Mouse (Mus musculus) MEL (cell line): ENCODE data around the gene Cntn5. TPM values are rescaled to one million over a fixed set of nuclear protein-coding genes. Genes with fewer than 3 reads are reported as not detected.

ENCODE experiments used
- DNase-seq: peaks from one replicate; pipeline ENCODE4 v3.0.0; 2011; ENCODE audit warnings: low read depth, low spot score
- H3K27ac ChIP-seq: 2 replicates; pipeline ENCODE4 v1.5.1; 2012; ENCODE audit warnings: low read depth, mild to moderate bottlenecking, control low read depth, low read length, moderate library complexity; ENCODE audit not compliant: control insufficient read depth
- H3K27me3 ChIP-seq, 2 experiments: fragments of 150-350 bp in 1 of 2; sonication (generic) in 1 of 2; 2 replicates each; pipeline ENCODE4 v1.6.1; 2012; ENCODE audit warnings: low read length in 2 of 2, mild to moderate bottlenecking in 2 of 2, improper control_type of control experiment in 1 of 2, moderate library complexity in 1 of 2; ENCODE audit not compliant: insufficient read depth in 2 of 2, control insufficient read depth in 1 of 2
- H3K36me3 ChIP-seq, 2 experiments: 2 replicates each; pipeline ENCODE4 v1.6.1; 2012 to 2014; ENCODE audit warnings: low read length in 2 of 2, improper control_type of control experiment in 1 of 2, inconsistent platforms in 1 of 2, mild to moderate bottlenecking in 1 of 2; ENCODE audit not compliant: insufficient read depth in 2 of 2, control insufficient read depth in 1 of 2
- H3K4me1 ChIP-seq, 2 experiments: fragments of 150-350 bp in 1 of 2; sonication (generic) in 1 of 2; 2 replicates each; pipeline ENCODE4 v1.6.1; 2012; ENCODE audit warnings: low read length in 2 of 2, improper control_type of control experiment in 1 of 2, mild to moderate bottlenecking in 1 of 2; ENCODE audit not compliant: insufficient read depth in 2 of 2, control insufficient read depth in 1 of 2
- H3K4me3 ChIP-seq, 2 experiments: fragments of 150-350 bp in 1 of 2; sonication (generic) in 1 of 2; 2 replicates each; pipeline ENCODE4 v1.5.1; 2012; ENCODE audit warnings: low read depth in 2 of 2, low read length in 2 of 2, mild to moderate bottlenecking in 2 of 2, moderate library complexity in 2 of 2, control low read depth in 1 of 2, improper control_type of control experiment in 1 of 2; ENCODE audit not compliant: control insufficient read depth in 1 of 2, insufficient read depth in 1 of 2
- H3K79me2 ChIP-seq: 2 replicates; pipeline ENCODE4 v1.6.1; 2012; ENCODE audit warnings: mild to moderate bottlenecking, low read length, moderate library complexity; ENCODE audit not compliant: control insufficient read depth, poor library complexity, insufficient read depth
- H3K9ac ChIP-seq: 2 replicates; pipeline ENCODE4 v1.6.1; 2012; ENCODE audit warnings: low read depth, mild to moderate bottlenecking, control low read depth, low read length, moderate library complexity; ENCODE audit not compliant: control insufficient read depth, poor library complexity, severe bottlenecking
- H3K9me3 ChIP-seq: fragments of 150-350 bp; sonication (generic); replicated peaks from 2 replicates; pipeline ENCODE4 v1.6.1; 2012; ENCODE audit warnings: mild to moderate bottlenecking, low read length, improper control_type of control experiment, moderate library complexity; ENCODE audit not compliant: insufficient read depth
- BHLHE40 ChIP-seq: IDR thresholded peaks from 2 replicates; pipeline ENCODE4 v1.6.1; 2012; ENCODE audit warnings: low read depth, mild to moderate bottlenecking, inconsistent platforms, low read length, improper control_type of control experiment, borderline replicate concordance
- CHD1 ChIP-seq: IDR thresholded peaks from 2 replicates; pipeline ENCODE4 v1.6.1; 2012; ENCODE audit warnings: low read depth, mild to moderate bottlenecking, inconsistent platforms, low read length, improper control_type of control experiment
- E2F4 ChIP-seq: IDR thresholded peaks from 2 replicates; pipeline ENCODE4 v1.6.1; 2011; ENCODE audit warnings: low read depth, low read length, improper control_type of control experiment, borderline replicate concordance
- ELF1 ChIP-seq: IDR thresholded peaks from 2 replicates; pipeline ENCODE4 v1.6.1; 2014; ENCODE audit warnings: low read depth, mild to moderate bottlenecking, inconsistent platforms, low read length, improper control_type of control experiment, moderate library complexity
- ETS1 ChIP-seq: IDR thresholded peaks from 2 replicates; pipeline ENCODE4 v1.6.1; 2012; ENCODE audit warnings: low read depth, mild to moderate bottlenecking, inconsistent platforms, low read length, improper control_type of control experiment, moderate library complexity
- GATA1 ChIP-seq: IDR thresholded peaks from 2 replicates; pipeline ENCODE4 v1.6.1; 2011; ENCODE audit warnings: low read depth, low read length, improper control_type of control experiment
- JUND ChIP-seq: IDR thresholded peaks from 2 replicates; pipeline ENCODE4 v1.6.1; 2011; ENCODE audit warnings: low read depth, mild to moderate bottlenecking, improper control_type of control experiment, low read length
- MEF2A ChIP-seq: IDR thresholded peaks from 2 replicates; pipeline ENCODE4 v1.6.1; 2014; ENCODE audit warnings: low read depth, mild to moderate bottlenecking, inconsistent platforms, low read length, improper control_type of control experiment; ENCODE audit not compliant: poor library complexity, insufficient replicate concordance, severe bottlenecking; ENCODE audit errors: extremely low read depth
- MYC ChIP-seq: IDR thresholded peaks from 2 replicates; pipeline ENCODE4 v1.6.1; 2011; ENCODE audit warnings: low read depth, mild to moderate bottlenecking, low read length, improper control_type of control experiment, moderate library complexity
- NELFE ChIP-seq: IDR thresholded peaks from 2 replicates; pipeline ENCODE4 v1.6.1; 2011; ENCODE audit warnings: low read depth, low read length, improper control_type of control experiment
- POLR2A ChIP-seq, 2 experiments: IDR thresholded peaks; 2 replicates each; pipeline ENCODE4 v1.6.1; 2011 to 2012; ENCODE audit warnings: low read length in 2 of 2, mild to moderate bottlenecking in 2 of 2, control low read depth in 1 of 2, improper control_type of control experiment in 1 of 2, low read depth in 1 of 2, moderate library complexity in 1 of 2; ENCODE audit not compliant: control insufficient read depth in 1 of 2, insufficient read depth in 1 of 2, poor library complexity in 1 of 2
- RAD21 ChIP-seq: IDR thresholded peaks from 2 replicates; pipeline ENCODE4 v1.6.1; 2011; ENCODE audit warnings: mild to moderate bottlenecking, low read depth, low read length, improper control_type of control experiment
- RCOR1 ChIP-seq: IDR thresholded peaks from 2 replicates; pipeline ENCODE4 v1.6.1; 2012; ENCODE audit warnings: low read depth, mild to moderate bottlenecking, inconsistent platforms, low read length, improper control_type of control experiment
- SIN3A ChIP-seq: IDR thresholded peaks from 2 replicates; pipeline ENCODE4 v1.6.1; 2012; ENCODE audit warnings: low read length, improper control_type of control experiment, inconsistent platforms
- TAL1 ChIP-seq: IDR thresholded peaks from 2 replicates; pipeline ENCODE4 v1.6.1; 2012; ENCODE audit warnings: mild to moderate bottlenecking, inconsistent platforms, low read length, moderate library complexity, mixed read lengths
- TBP ChIP-seq: IDR thresholded peaks from 2 replicates; pipeline ENCODE4 v1.8.0; 2011; ENCODE audit warnings: low read depth, low read length, improper control_type of control experiment
- TCF12 ChIP-seq: IDR thresholded peaks from 2 replicates; pipeline ENCODE4 v1.6.1; 2014; ENCODE audit warnings: low read depth, mild to moderate bottlenecking, inconsistent platforms, low read length, improper control_type of control experiment, moderate library complexity
- UBTF ChIP-seq: IDR thresholded peaks from 2 replicates; pipeline ENCODE4 v1.6.1; 2012; ENCODE audit warnings: low read depth, mild to moderate bottlenecking, inconsistent platforms, low read length, improper control_type of control experiment, moderate library complexity, borderline replicate concordance; ENCODE audit not compliant: insufficient read depth
- USF1 ChIP-seq: IDR thresholded peaks from 2 replicates; pipeline ENCODE4 v1.6.1; 2014; ENCODE audit warnings: low read depth, mild to moderate bottlenecking, inconsistent platforms, low read length, improper control_type of control experiment, moderate library complexity
- ZC3H11A ChIP-seq: IDR thresholded peaks from 2 replicates; pipeline ENCODE4 v1.6.1; 2012; ENCODE audit warnings: low read depth, mild to moderate bottlenecking, inconsistent platforms, low read length, improper control_type of control experiment
- ZKSCAN1 ChIP-seq: IDR thresholded peaks from 2 replicates; pipeline ENCODE4 v1.6.1; 2012; ENCODE audit warnings: low read depth, mild to moderate bottlenecking, inconsistent platforms, low read length, improper control_type of control experiment, moderate library complexity
- ZNF384 ChIP-seq: IDR thresholded peaks from 2 replicates; pipeline ENCODE4 v1.6.1; 2012; ENCODE audit warnings: low read depth, mild to moderate bottlenecking, inconsistent platforms, low read length, improper control_type of control experiment
- polyA plus RNA-seq, 2 experiments: library from polyadenylated mRNA; stranded (reverse) in 1 of 2; unstranded in 1 of 2; fragments of >175 nt in 1 of 2; fragments of >200 nt in 1 of 2; gene quantifications; 2 replicates each; pipeline versions ENCODE4 v1.2.1 to v1.2.4; 2012; ENCODE audit warnings: low replicate concordance in 2 of 2, low read depth in 1 of 2; ENCODE audit not compliant: insufficient read length in 2 of 2, insufficient read depth in 1 of 2, missing spikeins in 1 of 2
- total RNA-seq: library from RNA; depleted of rRNA; stranded (reverse); fragments of 300-350 nt; gene quantifications from 2 replicates; pipeline ENCODE4 v1.2.3, GENCODE M21; 2012

Gene Cntn5
- total and polyA plus RNA-seq, 3 experiments = not detected

- no peaks in the 10 kb centered on the region for H3K4me1 ChIP-seq
- no peaks in the 10 kb centered on the region for H3K36me3 ChIP-seq
- no peaks in the 10 kb centered on the region for H3K9me3 ChIP-seq
- no peak for DNase-seq
- no peaks in the 10 kb centered on the region for H3K79me2 ChIP-seq
- no peak overlapping the region for H3K27ac ChIP-seq
- no peak overlapping the region for H3K4me3 ChIP-seq
- no peak overlapping the region for H3K9ac ChIP-seq
- H3K27me3 ChIP-seq = no peaks in the 10 kb centered on the region
- TF ChIP-seq USF1 (no peak), MEF2A (no peak), MYC (no peak), SIN3A (no peak), POLR2A (IDR thresholded peaks at IDR 0.05; ENCODE audit: control insufficient read depth in 1 of 2, insufficient read depth in 1 of 2, low read depth in 1 of 2, low read length in 2 of 2, poor library complexity in 1 of 2) (no peak), ZKSCAN1 (no peak), TAL1 (no peak), UBTF (no peak), NELFE (no peak), TCF12 (no peak), CHD1 (no peak), JUND (no peak), RAD21 (no peak), ZC3H11A (no peak), RCOR1 (no peak), GATA1 (no peak), ZNF384 (no peak), BHLHE40 (no peak), ETS1 (no peak)
Measured at GRCm38 (mm10) chr9:10856204-10856892, 48.2 kb downstream of the Cntn5 start.

DNA sequence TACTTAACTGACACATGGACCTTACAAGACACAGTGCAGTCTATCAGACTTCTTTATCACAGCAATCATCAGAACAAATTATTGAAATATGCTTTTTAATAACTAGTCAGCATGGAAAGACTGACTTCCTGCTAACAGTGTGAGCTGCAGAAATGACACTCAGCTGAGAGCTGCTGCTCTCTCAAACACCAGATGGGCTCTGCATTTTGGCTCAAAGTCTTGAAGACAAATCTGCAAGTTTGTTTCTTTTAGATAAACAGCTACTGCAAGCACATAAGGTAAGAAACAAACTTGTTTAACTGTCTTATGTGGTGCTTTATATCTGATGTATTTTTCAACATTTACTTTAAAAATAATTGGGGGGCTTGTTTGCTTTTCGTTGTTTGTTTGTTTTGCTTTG, 87.9 kb downstream of the Cntn5 start:
- DNase-seq = no peak
- no peaks in the 10 kb centered on the region for H3K36me3 ChIP-seq
- TF ChIP-seq TBP (no peak), MEF2A (no peak), E2F4 (no peak), ELF1 (no peak), CHD1 (no peak)

More for the DNA sequence above, 87.9 kb downstream of the Cntn5 start:
- H3K27me3 ChIP-seq = no peaks in the 10 kb centered on the region; a peak in 1 of 4 replicates
- H3K4me1 ChIP-seq = no peaks in the 10 kb centered on the region
- H3K79me2 ChIP-seq = no peaks in the 10 kb centered on the region
- H3K27ac ChIP-seq = no peak overlapping the region
- H3K9me3 ChIP-seq = no peaks in the 10 kb centered on the region
- no peak overlapping the region for H3K4me3 ChIP-seq
- no peak overlapping the region for H3K9ac ChIP-seq
